Mouse (Mus musculus) MEL (cell line): ENCODE data around the gene Gast.

Experiments
- CHD2 ChIP-seq: IDR thresholded peaks from 2 replicates; pipeline ENCODE4 v1.6.1; 2011; ENCODE audit warnings: low read length, improper control_type of control experiment
- CTCF ChIP-seq, 3 experiments: IDR thresholded peaks in 2 of 3; conservative IDR thresholded peaks in 1 of 3; 2 replicates each; pipeline ENCODE4 v1.5.1; 2011 to 2012; ENCODE audit warnings: low read length in 3 of 3, low read depth in 2 of 3, mild to moderate bottlenecking in 2 of 3, improper control_type of control experiment in 1 of 3, inconsistent platforms in 1 of 3, mixed read lengths in 1 of 3, moderate library complexity in 1 of 3; ENCODE audit not compliant: control insufficient read depth in 1 of 3, insufficient read depth in 1 of 3, poor library complexity in 1 of 3, severe bottlenecking in 1 of 3
- MAZ ChIP-seq: IDR thresholded peaks from 2 replicates; pipeline ENCODE4 v1.6.1; 2012; ENCODE audit warnings: low read depth, mild to moderate bottlenecking, inconsistent platforms, low read length, improper control_type of control experiment
- POLR2A ChIP-seq, 2 experiments: IDR thresholded peaks; 2 replicates each; pipeline ENCODE4 v1.6.1; 2011 to 2012; ENCODE audit warnings: low read length in 2 of 2, mild to moderate bottlenecking in 2 of 2, control low read depth in 1 of 2, improper control_type of control experiment in 1 of 2, low read depth in 1 of 2, moderate library complexity in 1 of 2; ENCODE audit not compliant: control insufficient read depth in 1 of 2, insufficient read depth in 1 of 2, poor library complexity in 1 of 2
- RAD21 ChIP-seq: IDR thresholded peaks from 2 replicates; pipeline ENCODE4 v1.6.1; 2011; ENCODE audit warnings: mild to moderate bottlenecking, low read depth, low read length, improper control_type of control experiment
- TCF12 ChIP-seq: IDR thresholded peaks from 2 replicates; pipeline ENCODE4 v1.6.1; 2014; ENCODE audit warnings: low read depth, mild to moderate bottlenecking, inconsistent platforms, low read length, improper control_type of control experiment, moderate library complexity

- no peak for TF ChIP-seq RAD21
- no peak for TF ChIP-seq CTCF (IDR thresholded peaks at IDR 0.05 in 2 of 3, conservative IDR thresholded peaks at IDR 0.05 in 1 of 3; ENCODE audit: control insufficient read depth in 1 of 3, insufficient read depth in 1 of 3, low read depth in 2 of 3, low read length in 3 of 3, poor library complexity in 1 of 3, severe bottlenecking in 1 of 3)
- 0 out of 2 replicates have a peak, but pooled peaks have one; percentile 17 for TF ChIP-seq TCF12
- TF ChIP-seq POLR2A (IDR thresholded peaks at IDR 0.05; ENCODE audit: control insufficient read depth in 1 of 2, insufficient read depth in 1 of 2, low read depth in 1 of 2, low read length in 2 of 2, poor library complexity in 1 of 2): 0 out of 4 replicates have a peak, but pooled peaks of 1 of the 2 experiments have one; percentile 9
- no peak for TF ChIP-seq CHD2
- TF ChIP-seq MAZ: no peak
These were observed 16.3 kb upstream of the Gast start for GRCm38 (mm10) chr11:100317826-100318380.
